Mouse (Mus musculus) CH12.LX (cell line): ENCODE measurements at regions not wholly inside any gene's neighbourhood (a gene's known extent, or its start where the extent isn't known, plus 50 kb on each side); places are given as distances from the start of the nearest gene placed in this dataset.

ENCODE experiments used
- DNase-seq: peaks from one replicate; pipeline ENCODE4 v3.0.0-alpha.2; 2013; ENCODE audit errors: extremely low read depth
- H3K27ac ChIP-seq: 2 replicates; pipeline ENCODE4 v1.5.1; 2012; ENCODE audit warnings: low read depth, mild to moderate bottlenecking, control low read depth, moderate library complexity; ENCODE audit not compliant: insufficient read depth
- H3K27me3 ChIP-seq: replicated peaks from 2 replicates; pipeline ENCODE3; 2012; ENCODE audit warnings: inconsistent platforms
- H3K36me3 ChIP-seq, 2 experiments: replicated peaks in 1 of 2; 2 replicates each; pipeline versions ENCODE3 to v1.6.1; 2012; ENCODE audit warnings: inconsistent platforms in 1 of 2, low read length in 1 of 2, mild to moderate bottlenecking in 1 of 2, mixed read lengths in 1 of 2, moderate library complexity in 1 of 2; ENCODE audit not compliant: control insufficient read depth in 1 of 2, insufficient read depth in 1 of 2
- H3K4me1 ChIP-seq, 2 experiments: 2 replicates each; pipeline ENCODE4 v1.6.1; 2012; ENCODE audit warnings: inconsistent platforms in 1 of 2, moderate library complexity in 1 of 2; ENCODE audit not compliant: insufficient read depth in 2 of 2, control insufficient read depth in 1 of 2
- H3K4me2 ChIP-seq: 2 replicates; pipeline ENCODE4 v1.6.1; 2012; ENCODE audit warnings: low read depth, mild to moderate bottlenecking, control low read depth; ENCODE audit not compliant: poor library complexity, insufficient read depth, severe bottlenecking
- H3K4me3 ChIP-seq, 3 experiments: fragments of 150-350 bp in 1 of 3; sonication (generic) in 1 of 3; replicated peaks in 1 of 3; 2 replicates each; pipeline versions ENCODE3 to v1.5.1; 2011 to 2012; ENCODE audit warnings: low read depth in 2 of 3, low read length in 2 of 3, mild to moderate bottlenecking in 2 of 3, moderate library complexity in 2 of 3, control low read depth in 1 of 3, improper control_type of control experiment in 1 of 3, inconsistent platforms in 1 of 3, mixed read lengths in 1 of 3; ENCODE audit not compliant: poor library complexity in 1 of 3
- H3K79me2 ChIP-seq: replicated peaks from 2 replicates; pipeline ENCODE4 v1.6.1; 2012; ENCODE audit warnings: mild to moderate bottlenecking, moderate library complexity; ENCODE audit not compliant: control insufficient read depth, poor library complexity, insufficient read depth, severe bottlenecking; ENCODE audit errors: extremely low read depth
- H3K9ac ChIP-seq: 2 replicates; pipeline ENCODE4 v1.6.1; 2012; ENCODE audit warnings: low read depth, mild to moderate bottlenecking, control low read depth, moderate library complexity; ENCODE audit not compliant: insufficient read depth
- H3K9me3 ChIP-seq: replicated peaks from 2 replicates; pipeline ENCODE3; 2012; ENCODE audit warnings: low read length, inconsistent platforms, mixed read lengths
- BHLHE40 ChIP-seq: IDR thresholded peaks from 2 replicates; pipeline ENCODE4 v1.6.1; 2011; ENCODE audit warnings: mild to moderate bottlenecking, low read depth, low read length, improper control_type of control experiment
- CHD2 ChIP-seq: IDR thresholded peaks from 2 replicates; pipeline ENCODE4 v1.6.1; 2011; ENCODE audit warnings: low read length, improper control_type of control experiment
- GABPA ChIP-seq: IDR thresholded peaks from 2 replicates; pipeline ENCODE4 v1.6.1; 2012; ENCODE audit warnings: low read depth, low read length, improper control_type of control experiment, inconsistent platforms; ENCODE audit not compliant: insufficient replicate concordance
- JUN ChIP-seq: IDR thresholded peaks from 2 replicates; pipeline ENCODE4 v1.6.1; 2011; ENCODE audit warnings: low read depth, mild to moderate bottlenecking, low read length, improper control_type of control experiment, moderate library complexity; ENCODE audit not compliant: insufficient read depth
- MEF2A ChIP-seq: IDR thresholded peaks from 2 replicates; pipeline ENCODE4 v1.6.1; 2014; ENCODE audit warnings: low read depth, mild to moderate bottlenecking, inconsistent platforms, low read length, improper control_type of control experiment, borderline replicate concordance
- MYC ChIP-seq: IDR thresholded peaks from 2 replicates; pipeline ENCODE4 v1.6.1; 2011; ENCODE audit warnings: low read depth, mild to moderate bottlenecking, improper control_type of control experiment, low read length
- NRF1 ChIP-seq: IDR thresholded peaks from 2 replicates; pipeline ENCODE4 v1.6.1; 2014; ENCODE audit warnings: low read depth, mild to moderate bottlenecking, inconsistent platforms, low read length, improper control_type of control experiment, moderate library complexity
- POLR2A ChIP-seq: IDR thresholded peaks from 2 replicates; pipeline ENCODE4 v1.6.1; 2011; ENCODE audit warnings: low read depth, mild to moderate bottlenecking, improper control_type of control experiment, low read length
- TCF12 ChIP-seq: IDR thresholded peaks from 2 replicates; pipeline ENCODE4 v1.6.1; 2014; ENCODE audit warnings: low read depth, mild to moderate bottlenecking, inconsistent platforms, low read length, improper control_type of control experiment
- UBTF ChIP-seq: IDR thresholded peaks from 2 replicates; pipeline ENCODE4 v1.6.1; 2012; ENCODE audit warnings: low read depth, mild to moderate bottlenecking, inconsistent platforms, low read length, improper control_type of control experiment, moderate library complexity
- USF1 ChIP-seq: IDR thresholded peaks from 2 replicates; pipeline ENCODE4 v1.6.1; 2014; ENCODE audit warnings: low read depth, mild to moderate bottlenecking, inconsistent platforms, low read length, improper control_type of control experiment
- ZKSCAN1 ChIP-seq: IDR thresholded peaks from 2 replicates; pipeline ENCODE4 v1.6.1; 2012; ENCODE audit warnings: low read depth, inconsistent platforms, low read length, improper control_type of control experiment, borderline replicate concordance
- ZMIZ1 ChIP-seq: IDR thresholded peaks from 2 replicates; pipeline ENCODE4 v1.6.1; 2012; ENCODE audit warnings: low read depth, mild to moderate bottlenecking, inconsistent platforms, low read length, improper control_type of control experiment
- dilution Hi-C: fragments of 300-500 bp; cut with MboI; formaldehyde crosslinking; loops from 2 replicates; pipeline ENCODE4 v1.14.3; 2020; ENCODE audit warnings: low sequenced_read_pairs; ENCODE audit not compliant: extremely low pct_unique_long_range_greater_than_20kb, extremely low pct_ligation_motif_present
- in situ Hi-C: fragments of 300-500 bp; cut with MboI; formaldehyde crosslinking; loops from 3 replicates; pipeline ENCODE4 v1.14.3; 2019; ENCODE audit warnings: low sequenced_read_pairs, low pct_ligation_motif_present, low pct_unique_long_range_greater_than_20kb, mixed read lengths

GRCm38 (mm10) chr15:60617371-60617770, 236.2 kb downstream of the Fam84b start:
- Histone ChIP-seq H3K4me1 (no peaks in the 10 kb centered on the region), H3K4me2 (no peak overlapping the region), H3K27me3 (no peaks in the 10 kb centered on the region), H3K27ac (no peak overlapping the region), H3K9ac (no peak overlapping the region), H3K79me2 (no peaks in the 10 kb centered on the region), H3K4me3 (no peak overlapping the region), H3K9me3 (no peaks in the 10 kb centered on the region), H3K36me3 (no peaks in the 10 kb centered on the region)
- in situ Hi-C loops (no loop called here), dilution Hi-C loops (no loop called here)
- no peak for DNase-seq
- TF ChIP-seq BHLHE40 (no peak), NRF1 (no peak), ZKSCAN1 (no peak), USF1 (no peak), TCF12 (no peak)

DNA sequence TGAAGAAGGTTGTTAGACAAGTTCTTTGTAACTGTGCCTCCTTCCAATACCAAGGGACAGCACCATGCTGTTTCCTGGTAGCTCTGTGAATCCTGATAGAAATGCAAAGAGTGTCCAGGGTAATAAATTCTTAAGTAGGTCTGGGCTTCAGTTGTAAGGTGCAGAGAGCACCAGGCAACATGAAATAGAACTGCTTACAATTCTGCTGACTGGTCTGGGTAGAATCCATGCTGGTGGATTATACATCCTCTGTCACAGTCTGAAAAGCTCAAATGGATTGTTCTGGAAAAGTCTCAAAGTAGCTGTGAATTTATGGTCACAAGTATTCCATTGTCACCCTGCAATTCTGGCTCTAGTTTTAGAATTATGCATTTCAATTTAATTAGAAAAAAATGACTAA, 251.7 kb downstream of the Fam84b start:
- Histone ChIP-seq H3K36me3 (no peaks in the 10 kb centered on the region), H3K27me3 (no peaks in the 10 kb centered on the region), H3K27ac (no peak overlapping the region)
- in situ Hi-C loops (no loop called here), dilution Hi-C loops (no loop called here)
- TF ChIP-seq MEF2A (no peak), MYC (no peak)
- TF ChIP-seq, all 38 proteins: peak for 0
- Histone ChIP-seq H3K79me2 (no peaks in the 10 kb centered on the region), H3K4me2 (no peak overlapping the region), H3K4me1 (no peaks in the 10 kb centered on the region), H3K9ac (no peak overlapping the region), H3K4me3 (no peak overlapping the region), H3K9me3 (no peaks in the 10 kb centered on the region)
- no peak for DNase-seq

DNA sequence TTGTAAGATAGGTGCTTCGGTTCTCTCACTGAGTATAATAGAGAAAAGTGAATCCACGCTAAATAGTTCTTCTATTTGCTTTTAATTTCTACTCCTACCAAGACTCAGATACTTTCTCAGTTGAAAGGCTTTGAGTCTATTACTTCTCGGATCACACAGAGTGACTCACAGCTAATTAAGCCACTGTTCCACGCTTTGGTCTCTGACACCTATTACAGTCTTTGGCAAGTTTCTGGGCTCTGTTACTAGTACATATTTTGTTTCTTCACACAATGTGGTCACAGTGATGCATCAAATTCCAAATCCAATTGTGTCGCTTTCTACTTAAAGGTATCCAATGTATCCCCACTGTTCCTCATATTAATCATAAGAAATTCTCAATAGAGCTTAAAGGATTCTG, 276.5 kb downstream of the Fam84b start:
- TF ChIP-seq ZMIZ1 (no peak), GABPA (no peak), UBTF (no peak), JUN (no peak), CHD2 (no peak), POLR2A (no peak), MEF2A (no peak)
- in situ Hi-C loops (no loop called here), dilution Hi-C loops (no loop called here)
- H3K9ac ChIP-seq: no peak overlapping the region
- H3K36me3 ChIP-seq: no peaks in the 10 kb centered on the region
- no peak overlapping the region for H3K4me2 ChIP-seq
- DNase-seq: no peak
- no peak overlapping the region for H3K27ac ChIP-seq
- H3K79me2 ChIP-seq: no peaks in the 10 kb centered on the region
- no peaks in the 10 kb centered on the region for H3K27me3 ChIP-seq
- H3K9me3 ChIP-seq: no peaks in the 10 kb centered on the region
- no peaks in the 10 kb centered on the region for H3K4me1 ChIP-seq
- H3K4me3 ChIP-seq: no peak overlapping the region
